Mouse (Mus musculus): ENCODE results near the gene Baiap3. TPM values are rescaled to one million over a fixed set of nuclear protein-coding genes. Genes with fewer than 3 reads are reported as not detected.
"Not testable (repeated sequence)": the region's sequence is repeated elsewhere in the genome, so short reads cannot be mapped to it uniquely, and the experiment has no call there.

Baiap3 gene
- polyA plus RNA-seq, 2 experiments, result 0.89 to 1.9 TPM

DNA sequence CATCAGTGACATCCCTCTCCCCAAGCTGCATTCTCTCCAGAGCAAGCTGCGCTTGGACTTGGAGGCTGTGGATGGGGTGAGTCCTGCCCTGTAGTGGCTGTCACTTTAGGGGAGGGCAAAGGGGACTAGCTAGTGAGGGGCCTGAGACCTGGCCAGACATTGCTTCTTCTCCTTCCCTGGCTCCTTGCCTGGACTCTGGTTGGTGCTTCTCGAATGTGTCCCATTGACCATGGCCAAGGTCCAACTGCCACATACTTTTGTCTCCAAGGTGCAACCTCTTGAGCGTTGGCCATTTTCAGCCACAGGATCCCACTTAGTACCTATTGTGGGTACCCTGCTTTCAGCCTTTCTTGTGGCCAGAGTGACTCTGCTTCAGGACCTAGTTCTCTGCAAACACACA is 25.5 kb downstream of the Baiap3 start:
- WGBS, result 89% methylated on average over 3 of the region's 3 CpGs
- no peak for ATAC-seq (ENCODE audit: low FRiP score, low read depth)
- TF ChIP-seq POLR2A (IDR thresholded peaks at IDR 0.05; ENCODE audit: borderline replicate concordance, extremely low read depth, insufficient read depth, insufficient read length), result no peak

DNA sequence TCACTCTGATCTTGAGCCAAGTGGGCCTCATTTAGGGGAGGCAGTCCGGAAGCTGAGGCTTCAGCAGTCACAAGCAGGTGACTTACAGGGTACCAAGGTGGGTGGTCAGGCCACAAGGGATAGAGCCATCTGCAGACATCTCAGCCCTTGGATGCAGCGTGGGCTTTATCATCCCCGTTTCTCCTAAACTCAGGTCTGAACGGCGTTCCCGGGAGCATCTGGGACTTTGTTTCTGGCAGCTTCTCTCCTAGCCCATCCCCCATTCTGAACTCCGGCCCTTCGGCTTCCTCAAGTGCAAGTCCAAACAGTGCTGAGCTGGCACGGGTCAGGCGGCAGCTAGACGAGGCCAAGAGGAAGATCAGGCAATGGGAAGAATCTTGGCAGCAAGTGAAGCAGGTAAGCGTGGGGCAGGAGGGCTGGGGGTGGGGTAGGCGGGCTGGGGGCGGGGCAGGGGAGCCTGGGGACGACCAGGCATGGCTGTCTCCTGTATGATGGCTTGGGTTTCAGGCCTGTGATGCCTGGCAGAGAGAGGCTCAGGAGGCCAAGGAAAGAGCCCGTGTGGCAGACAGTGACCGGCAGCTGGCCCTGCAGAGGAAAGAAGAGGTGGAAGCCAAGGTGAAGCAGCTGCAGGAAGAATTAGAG is 26.0 kb downstream of the Baiap3 start:
- peaks cover 46% of the 10 kb centered on the region for H3K36me3 ChIP-seq (ENCODE audit: control insufficient read depth, insufficient read depth, low read length)
- H3K27me3 ChIP-seq (ENCODE audit: control insufficient read depth, insufficient read depth, low read length); H3K9me3 ChIP-seq (ENCODE audit: control insufficient read depth, low read length); H3K4me2 ChIP-seq (replicated peaks; ENCODE audit: low read depth, low read length, severe bottlenecking); H3K4me3 ChIP-seq (replicated peaks; ENCODE audit: low read length); DNase-seq (ENCODE audit: low spot score); H3K9ac ChIP-seq (ENCODE audit: low read depth, low read length, severe bottlenecking); H3K27ac ChIP-seq (replicated peaks; ENCODE audit: low read depth, low read length); ATAC-seq (ENCODE audit: low FRiP score, low read depth); H3K4me1 ChIP-seq (ENCODE audit: control insufficient read depth, insufficient read depth, low read length): not testable (repeated sequence)
- 77% methylated on average over 15 of the region's 17 CpGs for WGBS

More for the DNA sequence above, 25.5 kb downstream of the Baiap3 start:
- Histone ChIP-seq H3K27ac (replicated peaks; ENCODE audit: low read depth, low read length) (no peak overlapping the region), H3K4me2 (replicated peaks; ENCODE audit: low read depth, low read length, severe bottlenecking) (no peak overlapping the region), H3K9ac (ENCODE audit: low read depth, low read length, severe bottlenecking) (no peak overlapping the region), H3K36me3 (ENCODE audit: control insufficient read depth, insufficient read depth, low read length) (peaks cover 52% of the 10 kb centered on the region), H3K4me3 (replicated peaks; ENCODE audit: low read length) (no peak overlapping the region), H3K27me3 (ENCODE audit: control insufficient read depth, insufficient read depth, low read length) (no peaks in the 10 kb centered on the region), H3K9me3 (ENCODE audit: control insufficient read depth, low read length) (no peaks in the 10 kb centered on the region), H3K4me1 (ENCODE audit: control insufficient read depth, insufficient read depth, low read length) (no peaks in the 10 kb centered on the region)
- no peak for DNase-seq (ENCODE audit: low spot score)

- Histone ChIP-seq H3K36me3 (ENCODE audit: control insufficient read depth, insufficient read depth, low read length) (peaks cover 37% of the 10 kb centered on the region), H3K9ac (ENCODE audit: low read depth, low read length, severe bottlenecking) (no peak overlapping the region), H3K4me2 (replicated peaks; ENCODE audit: low read depth, low read length, severe bottlenecking) (no peak overlapping the region), H3K27ac (replicated peaks; ENCODE audit: low read depth, low read length) (no peak overlapping the region), H3K9me3 (ENCODE audit: control insufficient read depth, low read length) (no peaks in the 10 kb centered on the region), H3K4me3 (replicated peaks; ENCODE audit: low read length) (no peak overlapping the region), H3K27me3 (ENCODE audit: control insufficient read depth, insufficient read depth, low read length) (no peaks in the 10 kb centered on the region), H3K4me1 (ENCODE audit: control insufficient read depth, insufficient read depth, low read length) (no peaks in the 10 kb centered on the region)
- DNase-seq (ENCODE audit: low spot score), result no peak
- 86% methylated on average over 5 of the region's 5 CpGs for WGBS
- no peak for ATAC-seq (ENCODE audit: low FRiP score, low read depth)
- TF ChIP-seq POLR2A (IDR thresholded peaks at IDR 0.05; ENCODE audit: borderline replicate concordance, extremely low read depth, insufficient read depth, insufficient read length), result no peak
These were observed 28.2 kb downstream of the Baiap3 start for GRCm38 (mm10) chr17:25227991-25228390.

- TF ChIP-seq POLR2A (IDR thresholded peaks at IDR 0.05; ENCODE audit: borderline replicate concordance, extremely low read depth, insufficient read depth, insufficient read length), result no peak
- 88% methylated on average over 4 of the region's 4 CpGs for WGBS
- Histone ChIP-seq H3K9me3 (ENCODE audit: control insufficient read depth, low read length) (no peaks in the 10 kb centered on the region), H3K4me3 (replicated peaks; ENCODE audit: low read length) (no peak overlapping the region), H3K36me3 (ENCODE audit: control insufficient read depth, insufficient read depth, low read length) (peaks cover 31% of the 10 kb centered on the region), H3K4me1 (ENCODE audit: control insufficient read depth, insufficient read depth, low read length) (peaks cover 9% of the 10 kb centered on the region; the same call in 1 of the 2 replicates), H3K27me3 (ENCODE audit: control insufficient read depth, insufficient read depth, low read length) (no peaks in the 10 kb centered on the region), H3K9ac (ENCODE audit: low read depth, low read length, severe bottlenecking) (no peak overlapping the region), H3K4me2 (replicated peaks; ENCODE audit: low read depth, low read length, severe bottlenecking) (no peak overlapping the region), H3K27ac (replicated peaks; ENCODE audit: low read depth, low read length) (no peak overlapping the region)
- DNase-seq (ENCODE audit: low spot score), result no peak
- ATAC-seq (ENCODE audit: low FRiP score, low read depth), result no peak
These were observed 30.5 kb downstream of the Baiap3 start for GRCm38 (mm10) chr17:25225659-25226058.

GRCm38 (mm10) chr17:25224586-25225222 is 31.5 kb downstream of the Baiap3 start:
- 88% methylated on average over 7 of the region's 7 CpGs for WGBS
- Histone ChIP-seq H3K4me2 (replicated peaks; ENCODE audit: low read depth, low read length, severe bottlenecking) (no peak overlapping the region), H3K27ac (replicated peaks; ENCODE audit: low read depth, low read length) (no peak overlapping the region), H3K9me3 (ENCODE audit: control insufficient read depth, low read length) (no peaks in the 10 kb centered on the region), H3K4me1 (ENCODE audit: control insufficient read depth, insufficient read depth, low read length) (peaks cover 9% of the 10 kb centered on the region; the same call in 1 of the 2 replicates), H3K4me3 (replicated peaks; ENCODE audit: low read length) (no peak overlapping the region), H3K27me3 (ENCODE audit: control insufficient read depth, insufficient read depth, low read length) (no peaks in the 10 kb centered on the region), H3K9ac (ENCODE audit: low read depth, low read length, severe bottlenecking) (no peak overlapping the region), H3K36me3 (ENCODE audit: control insufficient read depth, insufficient read depth, low read length) (peaks cover 28% of the 10 kb centered on the region)
- DNase-seq (ENCODE audit: low spot score), result no peak
- TF ChIP-seq POLR2A (IDR thresholded peaks at IDR 0.05; ENCODE audit: borderline replicate concordance, extremely low read depth, insufficient read depth, insufficient read length), result no peak
- no peak for ATAC-seq (ENCODE audit: low FRiP score, low read depth)

All from limb, embryonic 14.5 days (tissue).